Mouse (Mus musculus) thymus, postnatal 10 days (tissue): ENCODE data around the gene Gm28048.
A peak's percentile ranks its signal among the peaks of the same experiment; 100 is the strongest.

ENCODE experiments used
- DNase-seq, 2 experiments: peaks; one replicate each; pipeline ENCODE4 v3.0.0; 2021; ENCODE audit warnings: low spot score in 2 of 2

Gm28048 gene

GRCm38 (mm10) chr11:22838361-22838760, 143.5 kb downstream of the Gm28048 start:
- DNase-seq, result no peak

GRCm38 (mm10) chr11:22836269-22836668, 145.6 kb downstream of the Gm28048 start:
- no peak for DNase-seq

GRCm38 (mm10) chr11:22832600-22832999, 149.3 kb downstream of the Gm28048 start:
- DNase-seq, result no peak

- DNase-seq, result no peak
These were observed 150.0 kb downstream of the Gm28048 start for GRCm38 (mm10) chr11:22831916-22832315.

GRCm38 (mm10) chr11:22830684-22831083, 151.2 kb downstream of the Gm28048 start:
- no peak for DNase-seq

- no peak for DNase-seq
These were observed 151.7 kb downstream of the Gm28048 start for GRCm38 (mm10) chr11:22830179-22830611.

GRCm38 (mm10) chr11:22828988-22829632, 152.8 kb downstream of the Gm28048 start:
- DNase-seq, result no peak

- no peak for DNase-seq
These were observed 154.3 kb downstream of the Gm28048 start for GRCm38 (mm10) chr11:22827514-22828080.

GRCm38 (mm10) chr11:22826665-22827064, 155.2 kb downstream of the Gm28048 start:
- no peak for DNase-seq

GRCm38 (mm10) chr11:22826051-22826450, 155.8 kb downstream of the Gm28048 start:
- DNase-seq, result no peak

- no peak for DNase-seq
These were observed 156.3 kb downstream of the Gm28048 start for GRCm38 (mm10) chr11:22825548-22825947.

- DNase-seq, result no peak
These were observed 157.7 kb downstream of the Gm28048 start for GRCm38 (mm10) chr11:22824049-22824705.

- no peak for DNase-seq
These were observed 160.6 kb downstream of the Gm28048 start for GRCm38 (mm10) chr11:22821243-22821642.

GRCm38 (mm10) chr11:22818371-22818770, 163.5 kb downstream of the Gm28048 start:
- DNase-seq, result no peak

GRCm38 (mm10) chr11:22815877-22816276, 166.0 kb downstream of the Gm28048 start:
- DNase-seq, result peak; percentile 66 to 74

- DNase-seq, result no peak
These were observed 166.7 kb downstream of the Gm28048 start for GRCm38 (mm10) chr11:22815143-22815542.

- DNase-seq, result no peak
These were observed 167.8 kb downstream of the Gm28048 start for GRCm38 (mm10) chr11:22813921-22814704.

- no peak for DNase-seq
These were observed 168.5 kb downstream of the Gm28048 start for GRCm38 (mm10) chr11:22813427-22813826.

GRCm38 (mm10) chr11:22811413-22811812, 170.5 kb downstream of the Gm28048 start:
- DNase-seq, result no peak

GRCm38 (mm10) chr11:22809465-22810096, 172.3 kb downstream of the Gm28048 start:
- peak in 1 of 2 experiments; percentile 34 for DNase-seq

- no peak for DNase-seq
These were observed 173.8 kb downstream of the Gm28048 start for GRCm38 (mm10) chr11:22808040-22808439.

- no peak for DNase-seq
These were observed 176.7 kb downstream of the Gm28048 start for GRCm38 (mm10) chr11:22805171-22805570.
